Mouse (Mus musculus): ENCODE data around the gene Fgfr2. TPM values are rescaled to one million over a fixed set of nuclear protein-coding genes. Genes with fewer than 3 reads are reported as not detected.

Gene Fgfr2
- polyA plus RNA-seq, 1 experiment from 2014 or later: 47.9 TPM

DNA sequence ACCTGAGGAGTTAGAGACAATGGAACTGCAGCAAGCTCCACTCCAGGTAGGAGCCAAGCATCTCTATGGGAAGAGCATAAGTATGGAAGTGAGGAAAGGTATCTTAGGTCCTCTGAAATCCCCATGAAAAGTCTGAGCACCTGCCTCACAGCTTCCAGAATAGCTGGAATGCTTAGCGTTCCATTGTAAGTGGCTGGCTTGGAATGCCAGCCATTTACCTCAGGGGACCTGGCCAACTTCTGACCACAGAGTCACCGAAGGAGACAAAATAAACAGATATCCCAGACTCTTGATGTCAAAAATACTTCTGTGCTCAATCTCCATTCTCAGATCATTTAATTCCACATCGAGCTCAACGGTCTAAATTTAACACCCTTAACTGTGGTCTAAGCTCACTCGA is 2946.1 kb downstream of the Fgfr2 start:
- ATAC-seq: no peak
- H3K4me2 ChIP-seq: no peak overlapping the region
- no peak overlapping the region for H3K9ac ChIP-seq
- peaks cover 3% of the 10 kb centered on the region; the same call in 1 of the 2 replicates for H3K4me1 ChIP-seq
- peaks cover 70% of the 10 kb centered on the region for H3K36me3 ChIP-seq (ENCODE audit: poor library complexity, severe bottlenecking)
- H3K4me3 ChIP-seq: no peak overlapping the region
- no peaks in the 10 kb centered on the region for H3K9me3 ChIP-seq (replicated peaks)
- WGBS: 83% methylated on average over 5 of the region's 5 CpGs
- H3K27ac ChIP-seq: no peak overlapping the region
- no peaks in the 10 kb centered on the region for H3K27me3 ChIP-seq

DNA sequence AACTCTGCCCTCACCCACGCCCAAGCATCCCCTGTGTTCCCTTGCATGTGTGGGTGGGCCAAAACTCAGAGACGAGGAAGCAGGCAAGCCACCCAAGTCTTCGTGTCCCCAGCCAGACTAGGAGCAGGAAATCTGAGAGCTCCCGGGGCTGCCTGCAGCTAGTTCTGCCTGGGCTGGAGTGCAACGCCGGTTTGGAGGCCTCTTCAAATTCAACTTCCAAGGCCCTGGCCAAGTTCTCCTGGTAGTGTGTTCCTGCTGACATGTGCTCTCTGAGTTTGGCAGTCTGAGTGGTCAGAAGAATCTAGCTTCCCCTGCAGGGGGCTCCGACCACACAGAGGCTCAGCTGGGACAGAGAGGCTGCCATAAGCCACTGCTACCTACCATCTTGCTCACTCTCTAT is 2948.6 kb downstream of the Fgfr2 start:
- Histone ChIP-seq H3K4me1 (no peaks in the 10 kb centered on the region), H3K9ac (no peak overlapping the region), H3K36me3 (ENCODE audit: poor library complexity, severe bottlenecking) (peaks cover 85% of the 10 kb centered on the region), H3K4me2 (no peak overlapping the region), H3K9me3 (replicated peaks) (no peaks in the 10 kb centered on the region), H3K27ac (no peak overlapping the region; the same call in 1 of the 2 replicates), H3K4me3 (no peak overlapping the region), H3K27me3 (no peaks in the 10 kb centered on the region)
- WGBS: 86% methylated on average over 7 of the region's 7 CpGs
- no peak for ATAC-seq

DNA sequence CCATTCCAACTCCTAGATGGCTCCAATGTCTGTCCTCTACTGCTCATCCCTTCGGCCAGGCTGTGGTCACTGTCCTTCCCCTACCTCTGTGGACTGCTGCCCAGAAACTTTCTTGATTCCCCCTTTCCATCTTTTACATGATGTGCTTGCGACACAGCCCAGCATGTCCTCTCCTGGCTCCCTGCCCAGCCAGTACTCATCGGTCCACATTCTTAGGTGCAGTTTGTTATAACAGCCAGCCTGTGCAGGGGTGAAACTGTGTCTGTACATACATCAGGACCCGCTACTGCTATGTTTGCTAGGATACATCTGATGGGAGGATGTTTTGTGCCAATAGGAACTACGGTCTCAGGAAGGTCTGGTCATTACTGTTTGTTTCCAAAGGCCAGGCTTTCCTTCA is 2949.2 kb downstream of the Fgfr2 start:
- no peak for ATAC-seq
- peaks cover under 1% of the 10 kb centered on the region; the same call in 1 of the 2 replicates for H3K4me1 ChIP-seq
- H3K27ac ChIP-seq: no peak overlapping the region
- 91% methylated on average over 5 of the region's 5 CpGs for WGBS
- H3K9ac ChIP-seq: no peak overlapping the region
- peaks cover 86% of the 10 kb centered on the region for H3K36me3 ChIP-seq (ENCODE audit: poor library complexity, severe bottlenecking)
- H3K4me3 ChIP-seq: no peak overlapping the region
- no peak overlapping the region for H3K4me2 ChIP-seq
- H3K27me3 ChIP-seq: no peaks in the 10 kb centered on the region
- H3K9me3 ChIP-seq (replicated peaks): no peaks in the 10 kb centered on the region

DNA sequence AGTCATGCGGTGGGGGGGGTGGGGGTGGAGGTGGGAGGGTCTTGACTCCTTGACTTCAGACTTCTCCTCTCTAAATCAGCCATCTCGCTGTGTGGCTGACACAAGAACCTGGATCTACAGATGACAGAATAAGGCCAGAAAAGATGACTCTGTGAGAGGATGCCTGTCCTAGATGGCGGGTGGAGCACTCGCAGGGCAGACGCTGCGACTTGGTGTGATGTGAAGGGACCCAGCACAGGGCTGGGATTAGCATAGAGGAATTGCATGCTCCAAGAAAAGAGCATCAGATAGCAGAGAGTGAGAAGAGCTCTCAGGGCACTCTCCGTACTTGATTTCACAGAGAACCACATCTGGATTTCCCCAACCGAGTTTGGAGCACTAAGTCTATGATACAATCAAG is 2953.0 kb downstream of the Fgfr2 start:
- H3K36me3 ChIP-seq (ENCODE audit: poor library complexity, severe bottlenecking): peaks cover 70% of the 10 kb centered on the region
- H3K27me3 ChIP-seq: no peaks in the 10 kb centered on the region

DNA sequence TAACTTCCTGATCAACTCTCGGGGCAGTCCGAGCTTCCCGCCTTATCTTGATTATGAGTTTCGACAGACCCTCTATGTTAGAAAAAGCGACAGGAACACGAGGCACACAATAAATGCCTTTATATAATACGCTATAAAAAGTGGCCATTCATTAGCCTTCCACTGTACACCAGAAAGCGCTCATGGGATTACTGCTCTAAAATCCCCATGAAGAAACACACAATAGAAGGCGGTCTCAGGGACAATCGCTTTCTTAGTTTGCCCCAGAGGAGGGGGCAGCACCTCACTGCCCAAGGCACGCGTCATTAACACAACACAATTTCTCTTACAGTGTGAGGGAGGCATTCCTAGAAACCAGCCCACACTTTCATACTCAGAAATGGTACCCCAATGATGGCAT is 2954.9 kb downstream of the Fgfr2 start:
- H3K27ac ChIP-seq: no peak overlapping the region
- peaks cover 28% of the 10 kb centered on the region for H3K4me1 ChIP-seq
- H3K36me3 ChIP-seq (ENCODE audit: poor library complexity, severe bottlenecking): peaks cover 63% of the 10 kb centered on the region
- H3K4me3 ChIP-seq: no peak overlapping the region
- WGBS: 30% methylated on average over 12 of the region's 12 CpGs
- no peak for ATAC-seq
- no peak overlapping the region for H3K4me2 ChIP-seq
- H3K27me3 ChIP-seq: no peaks in the 10 kb centered on the region
- no peaks in the 10 kb centered on the region for H3K9me3 ChIP-seq (replicated peaks)
- H3K9ac ChIP-seq: no peak overlapping the region

More for the DNA sequence above, 2953.0 kb downstream of the Fgfr2 start:
- no peak overlapping the region for H3K4me2 ChIP-seq
- 93% methylated on average over 8 of the region's 8 CpGs for WGBS
- no peak overlapping the region for H3K27ac ChIP-seq
- peaks cover 28% of the 10 kb centered on the region for H3K4me1 ChIP-seq
- no peak overlapping the region for H3K9ac ChIP-seq
- no peak for ATAC-seq
- no peaks in the 10 kb centered on the region for H3K9me3 ChIP-seq (replicated peaks)
- no peak overlapping the region for H3K4me3 ChIP-seq

DNA sequence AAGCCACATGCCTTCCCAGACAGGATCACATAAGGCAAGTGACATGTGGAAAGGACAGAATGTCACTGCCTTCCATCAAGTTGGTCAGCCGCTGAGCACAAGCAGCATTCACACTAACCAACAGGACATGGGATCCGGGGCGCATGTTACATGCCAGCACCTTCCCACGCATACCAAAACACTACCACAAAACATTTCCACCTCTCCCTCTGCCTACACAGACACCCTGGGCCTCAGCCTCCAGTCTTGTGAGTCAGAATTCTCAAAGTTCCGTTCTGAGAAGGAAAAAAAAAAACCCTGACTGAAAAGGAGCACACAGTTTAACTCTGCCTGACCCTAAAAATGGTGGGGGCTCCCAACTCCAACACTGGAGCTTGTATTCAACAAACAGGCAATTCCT is 2955.9 kb downstream of the Fgfr2 start:
- Histone ChIP-seq H3K9me3 (replicated peaks) (no peaks in the 10 kb centered on the region), H3K4me1 (peaks cover 28% of the 10 kb centered on the region), H3K9ac (no peak overlapping the region), H3K27ac (no peak overlapping the region), H3K36me3 (ENCODE audit: poor library complexity, severe bottlenecking) (peaks cover 59% of the 10 kb centered on the region), H3K4me3 (no peak overlapping the region), H3K27me3 (no peaks in the 10 kb centered on the region), H3K4me2 (no peak overlapping the region)
- no peak for ATAC-seq
- 93% methylated on average over 5 of the region's 5 CpGs for WGBS

DNA sequence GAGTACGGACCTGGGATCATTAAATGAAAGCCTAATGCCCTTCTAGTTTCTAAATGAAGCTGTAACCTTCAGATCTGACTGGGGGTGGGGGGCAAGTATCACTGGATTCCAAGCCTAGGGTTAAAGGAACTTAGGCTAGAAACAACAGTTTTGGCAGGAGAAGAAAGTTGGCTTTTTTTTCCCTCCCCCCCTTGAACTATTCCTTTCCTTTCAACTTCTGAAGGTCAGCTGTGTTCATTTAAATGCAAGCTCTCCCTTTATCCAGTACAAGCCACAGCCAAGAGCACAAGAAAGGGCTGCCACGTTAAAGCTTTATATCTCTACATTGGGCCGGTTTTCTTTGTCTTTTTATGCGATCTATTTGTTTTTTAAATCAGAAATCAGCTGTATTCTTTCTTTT is 2957.0 kb downstream of the Fgfr2 start:
- no peak overlapping the region for H3K9ac ChIP-seq
- no peaks in the 10 kb centered on the region for H3K9me3 ChIP-seq (replicated peaks)
- ATAC-seq: no peak
- H3K36me3 ChIP-seq (ENCODE audit: poor library complexity, severe bottlenecking): peaks cover 58% of the 10 kb centered on the region
- 29% methylated on average over 4 of the region's 4 CpGs for WGBS
- no peak overlapping the region for H3K27ac ChIP-seq
- H3K4me3 ChIP-seq: no peak overlapping the region
- no peaks in the 10 kb centered on the region for H3K27me3 ChIP-seq
- H3K4me1 ChIP-seq: peaks cover 28% of the 10 kb centered on the region
- H3K4me2 ChIP-seq: no peak overlapping the region

DNA sequence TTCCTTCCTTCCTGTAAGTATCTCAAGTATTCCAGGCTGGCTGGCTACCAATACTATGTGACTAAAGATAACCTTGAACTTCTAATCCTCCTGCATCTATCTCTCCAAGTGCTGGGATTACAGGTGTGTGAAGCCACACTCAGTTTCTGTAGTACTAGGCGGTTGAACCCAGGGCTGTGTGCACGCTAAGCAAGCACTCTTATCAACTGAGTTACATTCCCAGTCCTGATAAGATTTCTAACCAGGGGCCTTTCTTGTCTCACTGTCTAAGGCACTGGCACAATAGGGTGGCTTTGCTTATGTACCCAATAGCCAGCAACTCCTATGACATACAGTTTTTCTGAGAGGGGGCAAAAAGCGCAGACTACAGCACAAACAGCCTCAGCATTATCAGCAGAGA is 2957.7 kb downstream of the Fgfr2 start:
- Histone ChIP-seq H3K27me3 (no peaks in the 10 kb centered on the region), H3K9ac (no peak overlapping the region), H3K36me3 (ENCODE audit: poor library complexity, severe bottlenecking) (peaks cover 53% of the 10 kb centered on the region), H3K27ac (no peak overlapping the region), H3K4me3 (no peak overlapping the region), H3K4me1 (peaks cover 28% of the 10 kb centered on the region), H3K4me2 (no peak overlapping the region), H3K9me3 (replicated peaks) (no peaks in the 10 kb centered on the region)
- 89% methylated on average over 3 of the region's 3 CpGs for WGBS
- ATAC-seq: no peak

DNA sequence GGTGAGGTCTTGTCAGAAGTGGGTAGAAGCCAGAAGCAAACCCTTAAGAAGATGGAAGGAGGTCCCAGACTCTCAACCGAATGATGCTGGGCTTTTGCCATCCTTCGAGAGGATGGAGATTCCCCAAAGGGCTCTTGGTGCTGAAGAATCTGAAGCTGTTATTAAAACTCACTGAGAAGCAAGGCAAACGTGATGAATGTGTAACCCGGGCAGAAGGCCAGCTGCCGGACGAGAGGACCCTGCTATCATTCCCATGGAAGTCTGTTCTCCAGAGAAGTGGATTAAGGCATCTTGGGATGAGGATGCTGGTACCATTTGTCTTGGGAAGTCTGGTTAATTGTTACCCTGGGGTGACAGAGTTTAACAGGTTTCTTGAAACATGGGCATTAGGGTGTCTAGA is 2960.4 kb downstream of the Fgfr2 start:
- Histone ChIP-seq H3K9me3 (replicated peaks) (no peaks in the 10 kb centered on the region), H3K9ac (no peak overlapping the region), H3K4me1 (peaks cover 17% of the 10 kb centered on the region), H3K4me3 (no peak overlapping the region), H3K36me3 (ENCODE audit: poor library complexity, severe bottlenecking) (peaks cover 31% of the 10 kb centered on the region), H3K27ac (no peak overlapping the region), H3K4me2 (no peak overlapping the region), H3K27me3 (no peaks in the 10 kb centered on the region)
- no peak for ATAC-seq
- WGBS: 88% methylated on average over 6 of the region's 6 CpGs

DNA sequence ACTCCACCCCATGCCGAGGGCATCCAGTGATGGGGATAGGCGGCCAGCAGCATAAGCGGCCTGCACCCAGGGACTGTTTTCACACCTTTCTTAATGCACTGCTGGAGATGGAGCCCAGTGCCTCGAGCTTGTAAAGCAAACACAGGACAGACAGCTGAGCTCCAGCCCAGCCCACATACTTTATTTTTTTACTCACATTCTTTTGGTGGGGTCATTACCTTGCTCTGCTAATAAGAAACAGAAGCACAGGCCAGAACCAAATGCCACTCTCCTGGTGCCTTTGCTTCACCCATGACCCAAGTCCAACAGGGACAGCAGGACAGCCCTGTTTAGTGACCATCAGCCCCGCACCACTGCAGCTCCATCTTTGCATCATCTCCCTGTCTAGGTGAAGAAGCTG is 2961.6 kb downstream of the Fgfr2 start:
- Histone ChIP-seq H3K4me2 (no peak overlapping the region), H3K36me3 (ENCODE audit: poor library complexity, severe bottlenecking) (peaks cover 27% of the 10 kb centered on the region), H3K9me3 (replicated peaks) (no peaks in the 10 kb centered on the region), H3K27me3 (no peaks in the 10 kb centered on the region), H3K4me3 (no peak overlapping the region), H3K27ac (no peak overlapping the region), H3K9ac (no peak overlapping the region), H3K4me1 (peaks cover 6% of the 10 kb centered on the region)
- 79% methylated on average over 5 of the region's 5 CpGs for WGBS
- no peak for ATAC-seq

DNA sequence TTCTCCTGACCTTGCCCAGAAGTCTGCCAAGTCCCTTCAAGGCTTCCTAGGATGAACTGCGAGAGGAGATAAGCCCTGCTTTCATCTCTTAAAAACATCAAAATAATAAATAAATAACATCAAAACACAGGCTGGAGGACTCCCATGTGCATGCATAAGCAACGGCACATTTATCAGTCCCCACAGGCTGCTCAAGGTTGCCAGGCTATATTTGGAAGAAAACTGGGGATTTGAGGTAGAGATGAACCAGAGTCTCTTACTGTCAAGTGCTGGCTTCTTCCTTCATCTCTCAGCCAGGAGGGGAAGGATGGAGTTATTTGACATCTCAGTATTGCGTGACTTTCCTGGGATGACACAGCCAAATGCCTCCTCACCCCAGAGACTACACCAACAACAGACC is 2964.3 kb downstream of the Fgfr2 start:
- WGBS: 93% methylated on average over 3 of the region's 3 CpGs
- H3K9ac ChIP-seq: no peak overlapping the region
- H3K4me2 ChIP-seq: no peak overlapping the region
- no peaks in the 10 kb centered on the region for H3K27me3 ChIP-seq
- ATAC-seq: no peak
- no peaks in the 10 kb centered on the region for H3K9me3 ChIP-seq (replicated peaks)
- peaks cover 25% of the 10 kb centered on the region for H3K36me3 ChIP-seq (ENCODE audit: poor library complexity, severe bottlenecking)
- H3K4me3 ChIP-seq: no peak overlapping the region
- no peak overlapping the region for H3K27ac ChIP-seq
- H3K4me1 ChIP-seq: no peaks in the 10 kb centered on the region

DNA sequence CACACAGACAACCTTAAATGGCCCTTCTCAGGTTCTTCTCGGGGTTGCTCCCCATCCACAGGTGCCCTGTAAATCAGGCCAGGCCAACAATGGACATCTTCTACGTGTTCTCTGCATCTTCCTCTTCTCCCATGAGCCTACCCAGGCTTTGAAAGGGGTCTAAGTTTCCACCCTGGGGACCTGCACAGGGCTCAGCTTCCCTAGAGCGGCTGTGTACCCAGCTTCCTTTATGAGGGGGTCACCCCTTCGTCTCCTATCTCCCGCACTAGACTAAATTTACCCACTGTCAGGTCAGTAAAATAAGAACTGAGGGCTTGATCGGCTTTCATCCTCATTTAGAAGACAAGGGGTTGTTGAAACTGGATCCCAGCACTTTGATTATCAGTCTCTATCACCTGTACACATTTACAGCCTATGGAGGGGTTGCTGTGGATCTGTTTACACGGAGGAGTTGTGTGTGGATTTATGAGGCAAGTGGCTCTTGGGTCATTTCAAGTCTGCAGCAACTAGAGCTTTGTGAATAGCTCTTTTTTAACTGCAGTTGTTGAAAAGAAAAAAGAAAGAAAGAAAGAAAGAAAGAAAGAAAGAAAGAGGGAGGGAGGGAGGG is 2969.7 kb downstream of the Fgfr2 start:
- ATAC-seq: no peak
- 83% methylated on average over 7 of the region's 7 CpGs for WGBS
- H3K27me3 ChIP-seq: no peaks in the 10 kb centered on the region

DNA sequence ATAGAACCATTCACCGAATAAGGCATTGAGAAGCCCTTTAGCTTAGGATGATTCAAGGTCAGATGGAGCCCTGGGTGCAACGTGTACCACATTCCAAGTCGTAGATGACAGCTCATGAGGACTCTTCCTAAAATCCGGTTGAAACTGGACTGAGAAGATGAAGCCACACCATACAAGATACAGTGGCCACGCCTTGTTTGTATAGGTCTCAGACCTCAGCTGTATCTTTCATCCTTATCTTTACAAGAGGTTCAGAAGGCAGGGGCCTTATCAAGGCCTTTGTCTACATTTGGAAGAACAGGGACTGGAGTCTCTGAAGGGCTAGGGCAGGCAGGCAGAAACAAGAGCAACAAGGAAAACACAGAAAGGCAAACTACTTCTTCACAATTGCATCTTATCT is 2974.2 kb downstream of the Fgfr2 start:
- H3K36me3 ChIP-seq (ENCODE audit: poor library complexity, severe bottlenecking): no peaks in the 10 kb centered on the region
- H3K9me3 ChIP-seq (replicated peaks): no peaks in the 10 kb centered on the region
- no peak overlapping the region for H3K27ac ChIP-seq
- H3K4me3 ChIP-seq: no peak overlapping the region
- H3K4me2 ChIP-seq: no peak overlapping the region
- no peak overlapping the region for H3K9ac ChIP-seq
- no peaks in the 10 kb centered on the region for H3K27me3 ChIP-seq
- whole genome bisulfite sequencing: 93% methylated on average over 5 of the region's 5 CpGs
- ATAC-seq: no peak
- H3K4me1 ChIP-seq: no peaks in the 10 kb centered on the region

More for the DNA sequence above, 2969.7 kb downstream of the Fgfr2 start:
- Histone ChIP-seq H3K4me2 (no peak overlapping the region), H3K4me1 (no peaks in the 10 kb centered on the region), H3K36me3 (ENCODE audit: poor library complexity, severe bottlenecking) (no peaks in the 10 kb centered on the region), H3K4me3 (no peak overlapping the region), H3K9ac (no peak overlapping the region), H3K27ac (no peak overlapping the region), H3K9me3 (replicated peaks) (no peaks in the 10 kb centered on the region)

All from forebrain, embryonic 13.5 days (tissue).